Mouse (Mus musculus) testis, adult 2 months (tissue): ENCODE measurements around the gene Dyrk3. TPM values are rescaled to one million over a fixed set of nuclear protein-coding genes. Genes with fewer than 3 reads are reported as not detected.

Experiments used
- H3K27ac ChIP-seq: fragments of 200-500 bp; 2 replicates; pipeline ENCODE4 v1.5.1; 2012; ENCODE audit warnings: low read depth, low read length; ENCODE audit not compliant: control insufficient read depth, insufficient read depth
- H3K27me3 ChIP-seq: fragments of 200-500 bp; 2 replicates; pipeline ENCODE4 v1.6.1; 2012; ENCODE audit warnings: mild to moderate bottlenecking, low read length, moderate library complexity; ENCODE audit not compliant: control insufficient read depth, insufficient read depth
- H3K36me3 ChIP-seq: fragments of 200-500 bp; 2 replicates; pipeline ENCODE4 v1.6.1; 2012; ENCODE audit warnings: mild to moderate bottlenecking, low read length; ENCODE audit not compliant: control insufficient read depth, insufficient read depth
- H3K4me1 ChIP-seq: fragments of 200-500 bp; 2 replicates; pipeline ENCODE4 v1.6.1; 2012; ENCODE audit warnings: low read length; ENCODE audit not compliant: control insufficient read depth, insufficient read depth
- H3K4me3 ChIP-seq: fragments of 200-500 bp; 2 replicates; pipeline ENCODE4 v1.5.1; 2012; ENCODE audit warnings: low read depth, mild to moderate bottlenecking, low read length, moderate library complexity, mixed read lengths; ENCODE audit not compliant: control insufficient read depth
- CTCF ChIP-seq: fragments of 200-500 bp; IDR thresholded peaks from 2 replicates; pipeline ENCODE4 v1.5.1; 2012; ENCODE audit warnings: low read depth, mild to moderate bottlenecking, inconsistent platforms, low read length, moderate library complexity; ENCODE audit not compliant: control insufficient read depth, insufficient read depth, insufficient replicate concordance
- POLR2A ChIP-seq: fragments of 200-500 bp; IDR thresholded peaks from 2 replicates; pipeline ENCODE4 v1.6.1; 2012; ENCODE audit warnings: low read depth, mild to moderate bottlenecking, inconsistent platforms, low read length, moderate library complexity; ENCODE audit not compliant: control insufficient read depth
- polyA plus RNA-seq: library from polyadenylated mRNA; depleted of rRNA; stranded (reverse); fragments of >200 nt; gene quantifications from 2 replicates; pipeline ENCODE4 v1.2.3, GENCODE M21; 2012

Gene Dyrk3
- polyA plus RNA-seq, 1 experiment: 102 TPM

DNA sequence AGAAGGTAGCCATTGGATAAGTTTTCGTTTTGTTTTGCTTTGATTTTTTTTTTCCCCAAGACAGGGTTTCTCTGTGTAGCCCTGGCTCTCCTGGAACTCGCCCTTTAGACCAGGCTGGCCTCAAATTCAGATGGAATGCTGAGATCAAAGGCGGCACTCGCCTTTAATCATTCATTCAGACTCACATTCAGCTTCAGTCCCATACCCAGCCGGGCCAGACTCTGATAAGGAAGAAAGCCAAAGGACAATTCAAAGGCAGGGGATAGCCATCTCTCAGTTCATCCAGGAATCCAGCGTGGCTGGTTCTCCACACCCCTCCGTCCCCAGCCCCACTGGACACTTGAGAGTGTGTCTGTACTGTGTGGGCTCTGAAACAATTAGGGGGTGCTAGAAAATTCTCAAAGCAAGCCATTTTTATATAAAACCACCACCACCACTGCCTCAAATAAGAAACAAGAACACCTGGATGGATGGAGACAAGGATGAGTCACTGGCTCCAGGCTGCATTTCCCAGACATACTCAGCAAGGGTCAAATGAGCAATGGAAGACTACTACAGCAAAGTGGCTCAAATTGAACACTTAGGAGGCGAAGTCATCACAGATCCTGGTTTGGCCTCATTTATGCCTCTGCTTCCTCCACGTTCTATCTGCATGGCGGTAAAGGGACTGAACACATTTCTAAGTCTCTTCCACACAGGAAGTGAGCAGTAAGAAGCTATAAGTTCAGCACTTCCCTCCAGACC, 14.4 kb downstream of the Dyrk3 start:
- TF ChIP-seq POLR2A (no peak), CTCF (no peak)
- H3K27me3 ChIP-seq: no peaks in the 10 kb centered on the region
- no peaks in the 10 kb centered on the region for H3K36me3 ChIP-seq
- no peak overlapping the region for H3K27ac ChIP-seq
- H3K4me1 ChIP-seq: no peaks in the 10 kb centered on the region; the same call in none of the 2 replicates
- H3K4me3 ChIP-seq: no peak overlapping the region

DNA sequence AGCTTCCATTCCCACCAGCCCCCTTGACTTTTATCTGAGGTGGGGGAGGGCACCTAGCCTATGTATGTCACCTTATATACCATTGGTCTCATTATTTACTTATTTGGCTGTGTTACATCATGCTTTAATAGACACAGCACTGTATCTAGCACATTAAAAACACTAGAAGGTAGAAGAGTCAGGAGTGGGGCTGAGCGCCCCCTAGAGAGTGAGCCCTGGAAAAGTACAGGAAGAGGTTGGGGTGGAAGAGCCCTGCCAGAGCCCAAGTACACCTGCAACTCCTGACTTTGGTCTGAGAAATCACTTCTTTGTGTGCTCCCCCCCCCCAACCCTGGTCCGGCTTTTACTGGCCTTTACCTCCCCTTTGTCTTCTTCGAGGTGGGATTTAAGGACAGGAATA, 16.2 kb downstream of the Dyrk3 start:
- Histone ChIP-seq H3K27me3 (no peaks in the 10 kb centered on the region), H3K4me1 (no peaks in the 10 kb centered on the region; the same call in none of the 2 replicates), H3K27ac (no peak overlapping the region), H3K36me3 (no peaks in the 10 kb centered on the region), H3K4me3 (no peak overlapping the region)
- no peak for TF ChIP-seq CTCF
- TF ChIP-seq POLR2A: no peak

DNA sequence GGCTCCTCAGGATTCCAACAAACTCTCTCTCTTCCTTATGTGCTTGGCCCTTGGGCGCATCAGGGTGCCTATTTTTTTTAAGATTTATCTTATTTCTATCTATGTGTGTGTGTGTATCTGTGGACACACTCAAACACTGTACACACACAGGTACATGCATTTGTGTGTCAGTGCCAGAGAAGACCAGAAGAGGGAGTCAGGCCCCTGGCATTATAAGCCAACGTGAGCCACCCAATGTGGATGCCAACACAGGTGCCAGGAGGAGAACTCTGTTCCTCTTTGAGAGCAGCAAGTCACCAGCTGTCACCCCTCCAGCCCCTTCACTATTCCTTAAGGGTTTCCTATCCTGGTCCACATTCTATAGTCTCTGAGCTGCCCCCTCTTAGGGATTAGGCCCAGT, 19.1 kb downstream of the Dyrk3 start:
- no peaks in the 10 kb centered on the region for H3K27me3 ChIP-seq
- no peaks in the 10 kb centered on the region for H3K36me3 ChIP-seq
- H3K4me1 ChIP-seq: peaks cover 2% of the 10 kb centered on the region
- H3K4me3 ChIP-seq: no peak overlapping the region
- no peak overlapping the region for H3K27ac ChIP-seq
- TF ChIP-seq POLR2A (no peak), CTCF (peak; percentile 8; the same call in 1 of the 2 replicates)

DNA sequence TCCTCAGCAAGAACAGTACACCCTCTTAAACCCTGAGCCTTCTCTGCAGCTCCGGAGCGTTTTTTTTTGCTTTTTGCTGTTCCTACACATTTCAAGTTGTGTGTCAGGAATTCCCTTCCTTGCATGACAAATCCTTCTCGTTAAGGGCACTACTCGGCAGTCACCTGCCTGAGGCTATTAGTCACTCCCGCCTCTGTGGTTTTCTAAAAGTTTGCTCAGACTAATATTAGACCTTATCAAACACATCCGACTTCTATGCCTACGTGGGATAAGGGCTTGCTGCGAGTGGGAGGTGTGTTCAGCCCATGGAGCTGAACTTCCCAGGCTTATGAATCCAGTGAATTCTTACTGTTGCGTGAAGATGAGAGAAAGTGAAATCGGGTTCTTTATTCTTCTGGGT, 19.6 kb downstream of the Dyrk3 start:
- Histone ChIP-seq H3K4me3 (no peak overlapping the region), H3K27me3 (no peaks in the 10 kb centered on the region), H3K27ac (no peak overlapping the region), H3K4me1 (peaks cover 2% of the 10 kb centered on the region), H3K36me3 (no peaks in the 10 kb centered on the region)
- TF ChIP-seq CTCF (no peak), POLR2A (no peak)

DNA sequence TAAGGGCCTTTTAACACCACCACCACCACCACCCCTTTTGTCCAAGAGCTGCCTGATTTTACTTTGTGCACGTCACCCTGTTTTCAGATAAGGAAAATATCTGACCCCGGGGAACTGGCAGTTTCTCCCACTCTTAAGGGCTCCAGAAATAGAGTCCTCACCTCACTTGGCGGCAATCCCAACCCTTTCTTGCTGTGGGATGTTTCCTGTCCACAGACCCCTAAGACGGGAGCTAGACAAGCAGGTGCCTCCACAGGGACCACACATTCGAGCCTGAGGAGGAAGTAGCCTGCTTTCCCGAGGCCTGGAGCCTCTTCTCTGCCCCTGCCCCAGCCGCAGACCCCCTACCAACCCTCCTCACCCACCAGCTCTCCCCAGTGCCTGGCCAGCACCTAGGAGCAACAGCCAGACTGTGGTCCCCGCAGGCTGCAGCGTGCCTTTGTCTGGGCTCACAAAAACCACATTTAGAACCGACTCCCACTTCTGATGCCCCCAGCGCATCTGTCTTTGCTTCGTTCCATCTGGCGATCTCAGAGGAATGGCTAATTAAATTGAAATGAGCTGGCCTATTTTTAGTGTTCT, 21.6 kb downstream of the Dyrk3 start:
- Histone ChIP-seq H3K27ac (no peak overlapping the region), H3K4me3 (no peak overlapping the region), H3K4me1 (peaks cover 2% of the 10 kb centered on the region), H3K36me3 (no peaks in the 10 kb centered on the region), H3K27me3 (no peaks in the 10 kb centered on the region)
- TF ChIP-seq CTCF: no peak
- TF ChIP-seq POLR2A: no peak

DNA sequence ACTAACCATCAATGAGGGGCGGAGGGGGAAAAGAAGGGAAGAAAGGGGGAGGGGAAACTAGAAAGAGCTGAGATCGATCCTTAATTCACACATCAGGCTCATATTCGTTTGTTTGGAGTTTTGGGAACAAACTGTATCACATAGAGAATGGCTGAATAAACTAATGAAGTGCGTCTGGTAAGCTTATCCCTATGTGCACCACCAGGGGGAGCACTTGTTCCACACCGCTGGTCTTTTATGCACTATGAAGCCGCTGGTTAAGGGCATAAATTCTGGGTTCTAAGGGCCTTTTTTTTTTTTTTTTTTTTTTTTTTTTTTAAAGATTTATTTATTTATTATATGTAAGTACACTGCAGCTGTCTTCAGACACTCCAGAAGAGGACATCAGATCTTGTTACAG, 22.2 kb downstream of the Dyrk3 start:
- Histone ChIP-seq H3K27me3 (no peaks in the 10 kb centered on the region), H3K4me3 (no peak overlapping the region), H3K4me1 (peaks cover 2% of the 10 kb centered on the region), H3K27ac (no peak overlapping the region), H3K36me3 (no peaks in the 10 kb centered on the region)
- peak; percentile 43; the same call in 1 of the 2 replicates for TF ChIP-seq CTCF
- no peak for TF ChIP-seq POLR2A

DNA sequence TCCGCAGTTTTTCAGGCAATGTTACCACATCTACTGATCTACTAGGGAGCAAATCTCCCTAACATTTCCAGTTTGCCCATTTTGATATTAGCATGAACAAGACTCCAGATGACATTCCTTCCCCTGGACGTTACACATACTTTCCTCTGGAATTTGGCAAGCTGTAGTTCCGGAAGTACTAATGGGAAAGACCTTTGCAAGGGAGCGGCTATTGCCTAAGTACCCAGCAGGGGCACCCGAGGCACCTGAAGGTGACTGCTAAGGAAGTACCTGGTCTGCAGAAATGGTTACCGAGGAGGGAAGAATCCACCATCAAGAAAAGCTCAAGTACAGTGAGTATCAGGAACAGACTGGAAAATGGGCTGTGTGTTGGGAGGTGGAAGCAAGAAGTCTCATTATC, 25.6 kb downstream of the Dyrk3 start:
- no peaks in the 10 kb centered on the region for H3K36me3 ChIP-seq
- TF ChIP-seq POLR2A (no peak), CTCF (no peak)
- H3K27ac ChIP-seq: no peak overlapping the region
- H3K4me1 ChIP-seq: peaks cover 2% of the 10 kb centered on the region
- no peak overlapping the region for H3K4me3 ChIP-seq
- no peaks in the 10 kb centered on the region for H3K27me3 ChIP-seq
